Mouse (Mus musculus): Measurements from ENCODE around the gene Ldhc.

The Ldhc gene

DNA sequence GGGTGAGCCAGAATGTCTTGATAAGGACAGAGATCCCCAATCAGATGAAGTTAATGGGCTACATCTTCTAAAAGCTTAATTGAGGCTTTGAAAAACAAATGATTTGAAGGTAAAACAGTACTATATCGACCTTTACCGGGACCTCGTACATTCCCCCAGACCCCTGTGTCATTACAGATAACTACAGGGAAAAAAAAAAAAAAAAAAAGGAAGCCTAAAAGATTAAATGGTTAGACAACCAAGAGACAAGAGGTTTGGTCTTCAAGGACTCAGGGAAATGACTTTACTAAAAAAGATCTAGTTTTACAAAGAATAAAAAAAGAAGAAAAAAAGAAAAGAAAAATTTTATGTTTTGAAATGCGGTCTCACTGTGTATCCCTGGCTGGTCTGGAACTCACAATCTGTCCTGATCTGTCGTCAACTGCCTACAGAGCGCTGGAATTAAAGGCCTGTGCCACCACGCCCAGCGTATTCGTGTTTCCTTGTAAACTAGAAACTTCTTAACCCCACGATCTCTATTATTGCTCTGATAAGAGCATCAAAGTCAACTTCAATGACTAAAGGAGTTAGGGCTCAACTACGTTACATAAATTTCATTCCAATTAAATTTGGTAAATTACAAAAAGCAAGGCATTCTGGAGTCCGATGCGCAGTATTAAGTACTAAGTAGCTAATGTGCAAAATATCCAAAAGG lies 57.8 kb downstream of the Ldhc start:
- peak; percentile 36 for DNase-seq (ENCODE audit: low read depth, low spot score)

DNA sequence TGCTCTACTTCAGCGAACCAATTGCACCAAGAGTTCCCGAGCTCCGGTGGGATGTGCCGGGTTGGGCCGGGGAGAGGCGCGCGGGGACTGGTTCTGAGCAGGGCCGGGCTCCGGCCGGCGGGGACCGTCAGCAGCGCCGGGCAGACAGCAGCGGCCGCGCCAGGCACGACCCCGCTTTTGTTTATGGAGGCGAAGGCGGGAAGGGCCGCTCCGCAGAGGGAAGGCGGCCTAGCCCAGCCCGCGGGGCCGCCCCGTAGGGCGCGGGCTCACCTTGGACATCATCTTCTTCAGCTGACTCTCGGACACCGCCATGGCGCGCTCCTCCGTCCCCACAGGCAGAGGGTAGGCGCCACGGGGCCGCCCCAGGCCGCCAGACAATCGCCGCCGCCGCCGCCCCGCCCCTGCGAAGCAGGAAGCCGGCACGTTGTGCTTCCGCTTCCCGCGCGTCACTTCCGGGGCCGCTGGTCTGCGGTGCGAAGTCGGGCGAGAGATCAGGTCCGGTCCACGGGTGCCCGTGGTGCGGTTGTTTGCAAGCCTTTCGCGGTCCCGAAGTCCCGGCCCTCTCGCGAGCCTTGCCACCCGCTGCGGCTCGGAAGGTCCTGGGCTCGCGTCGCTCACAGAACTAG lies 58.7 kb downstream of the Ldhc start, which contains the start of gene Tsg101:
Gene Tsg101 (minus strand): TSS at position 419 of the 626 bp plus-strand sequence.
- peak; percentile 81 for DNase-seq (ENCODE audit: low read depth, low spot score)

DNA sequence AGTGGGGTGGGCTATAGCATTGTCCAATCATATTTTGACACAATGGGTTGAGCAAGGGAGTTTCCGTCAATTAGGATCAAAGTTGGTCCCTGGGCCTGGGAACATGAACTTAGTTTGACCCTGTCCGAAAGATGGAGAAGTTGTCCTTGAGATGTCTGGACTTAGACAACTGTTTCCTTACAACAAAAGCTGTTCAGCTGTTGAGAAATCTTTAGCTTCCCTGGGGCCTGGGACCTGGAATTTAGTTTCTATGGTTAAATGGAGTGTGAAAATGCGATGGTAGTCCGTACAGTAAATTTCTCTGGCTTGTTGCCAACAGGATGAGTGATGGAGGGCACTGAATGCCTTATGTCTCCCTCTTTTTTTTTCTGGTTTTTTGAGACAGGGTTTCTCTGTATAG lies 61.1 kb downstream of the Ldhc start:
- DNase-seq (ENCODE audit: low read depth, low spot score) = no peak
